Mouse (Mus musculus) spleen, adult 2 months (tissue): Measurements from ENCODE around the gene Itpkb.

Experiments
- CTCF ChIP-seq: fragments of 200-500 bp; IDR thresholded peaks from 2 replicates; pipeline ENCODE4 v1.5.1; 2011; ENCODE audit warnings: mild to moderate bottlenecking, inconsistent platforms; ENCODE audit not compliant: insufficient read depth, insufficient read length, insufficient replicate concordance; ENCODE audit errors: extremely low read depth
- POLR2A ChIP-seq: fragments of 200-500 bp; IDR thresholded peaks from 2 replicates; pipeline ENCODE4 v1.6.1; 2011; ENCODE audit warnings: low read depth, low read length, inconsistent platforms

GRCm38 (mm10) chr1:180405576-180406335, 75.5 kb downstream of the Itpkb start:
- no peak for TF ChIP-seq CTCF
- TF ChIP-seq POLR2A = no peak
